Mouse (Mus musculus): Measurements from ENCODE around the gene Acp4.

- TF ChIP-seq CTCF (IDR thresholded peaks at IDR 0.05; ENCODE audit: borderline replicate concordance, insufficient read depth, low read depth, low read length) (no peak), POLR2A (IDR thresholded peaks at IDR 0.05; ENCODE audit: borderline replicate concordance, insufficient read depth, low read length) (no peak)
These were observed 48.9 kb downstream of the Acp4 start for GRCm38 (mm10) chr7:44208307-44208706.
